Mouse (Mus musculus) G1E-ER4 (cell line): ENCODE results near the gene Map3k9. TPM values are rescaled to one million over a fixed set of nuclear protein-coding genes. Genes with fewer than 3 reads are reported as not detected.

Experiments
- GATA1 ChIP-seq: IDR thresholded peaks from one replicate; pipeline ENCODE4 v1.8.0; 2012; ENCODE audit warnings: low read length, inconsistent platforms
- polyA plus RNA-seq: library from polyadenylated mRNA; stranded (reverse); fragments of >175 nt; gene quantifications from 2 replicates; pipeline ENCODE4 v1.2.3, GENCODE M21; 2012

Map3k9 gene
- polyA plus RNA-seq, 1 experiment, result not detected

DNA sequence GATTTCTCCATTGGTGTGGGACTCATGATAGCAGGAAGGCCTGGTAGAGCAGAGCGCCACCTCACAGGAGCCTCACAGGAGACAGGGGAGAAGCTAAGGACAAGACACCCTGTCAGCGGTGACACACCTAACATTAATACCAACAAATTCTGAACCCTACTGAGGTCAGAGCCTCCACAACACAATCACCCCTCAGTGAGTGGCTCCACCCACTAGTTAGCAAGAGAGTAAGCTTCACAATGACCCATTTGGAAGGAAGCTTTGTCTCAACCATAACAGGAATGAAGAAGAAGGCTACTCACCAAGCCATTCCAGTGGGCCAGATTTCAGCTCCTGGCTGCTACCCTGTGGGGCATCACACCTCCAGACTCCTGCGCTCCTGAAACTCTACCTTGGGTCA is 22.0 kb upstream of the Map3k9 start:
- TF ChIP-seq GATA1, result no peak

DNA sequence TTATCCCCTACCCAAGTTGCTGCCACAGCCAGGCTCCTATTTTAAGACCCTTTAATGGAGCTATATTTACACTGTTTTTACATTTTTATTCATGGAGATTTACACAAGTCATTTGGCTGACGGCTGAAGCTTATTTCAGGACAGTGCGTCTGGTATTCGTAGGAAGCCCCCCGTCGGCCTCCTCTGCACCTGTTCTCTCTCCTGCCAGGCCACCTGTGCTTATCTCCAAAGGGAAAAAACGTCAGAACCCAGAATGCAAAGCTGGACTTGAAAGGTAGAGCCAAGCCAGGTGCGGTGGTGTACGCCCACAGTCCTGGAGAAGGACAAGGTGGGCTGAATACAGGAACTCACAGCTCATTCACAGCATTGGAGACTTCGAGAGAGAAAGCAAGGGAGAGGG is 20.2 kb upstream of the Map3k9 start:
- TF ChIP-seq GATA1, result no peak

DNA sequence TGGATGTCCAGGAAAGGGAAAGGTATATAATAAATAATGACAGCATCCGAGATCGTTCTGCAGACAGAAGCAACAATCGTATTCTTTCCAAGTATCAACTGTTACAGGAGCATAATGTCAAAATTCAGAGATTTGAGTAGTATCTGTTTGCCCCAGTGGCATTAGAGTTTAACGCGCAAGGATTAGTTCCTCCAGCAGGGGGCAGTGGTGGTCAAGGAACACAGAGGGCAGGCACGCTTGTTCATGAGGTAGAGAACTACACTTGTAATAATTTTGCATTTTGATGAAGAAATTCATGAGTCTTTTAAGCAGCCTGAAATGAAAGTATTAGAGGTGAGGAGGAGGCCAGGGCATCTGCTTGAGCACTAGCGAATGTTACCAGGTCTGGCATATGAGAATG is 15.6 kb upstream of the Map3k9 start:
- no peak for TF ChIP-seq GATA1

DNA sequence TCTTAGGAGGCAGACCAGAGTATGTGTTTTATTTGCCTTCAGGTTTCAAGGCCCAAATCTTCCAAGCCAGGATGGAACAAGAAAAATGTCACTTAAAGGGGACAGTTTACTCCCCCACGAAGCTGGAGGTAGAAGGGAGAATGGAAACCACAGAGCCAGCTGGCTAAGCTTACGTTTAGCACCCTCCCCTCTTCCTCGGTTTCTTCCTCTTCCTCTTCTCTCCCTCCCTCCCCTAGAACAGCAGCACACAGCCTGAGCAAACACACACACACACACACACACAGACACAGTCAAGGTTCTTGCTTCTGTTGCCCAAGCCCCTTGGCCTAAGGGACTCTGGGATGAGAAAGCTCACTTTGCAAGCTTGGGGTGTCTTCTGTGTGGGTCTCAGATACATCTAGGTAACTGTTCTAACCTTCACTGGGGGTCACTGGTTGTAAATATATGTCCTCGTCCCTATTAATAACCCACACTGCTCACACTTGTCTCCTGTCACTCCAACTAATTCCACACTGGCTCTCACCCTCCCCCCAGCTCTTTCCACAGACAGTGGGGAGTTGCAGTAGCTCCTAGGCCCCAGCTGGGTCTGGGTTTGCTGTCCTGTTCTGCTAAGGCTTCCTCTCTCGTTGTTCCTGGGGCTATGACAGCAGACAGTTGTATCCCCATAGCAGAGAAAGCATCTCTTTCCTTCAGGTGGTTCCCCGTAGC is 11.7 kb upstream of the Map3k9 start:
- TF ChIP-seq GATA1, result no peak

DNA sequence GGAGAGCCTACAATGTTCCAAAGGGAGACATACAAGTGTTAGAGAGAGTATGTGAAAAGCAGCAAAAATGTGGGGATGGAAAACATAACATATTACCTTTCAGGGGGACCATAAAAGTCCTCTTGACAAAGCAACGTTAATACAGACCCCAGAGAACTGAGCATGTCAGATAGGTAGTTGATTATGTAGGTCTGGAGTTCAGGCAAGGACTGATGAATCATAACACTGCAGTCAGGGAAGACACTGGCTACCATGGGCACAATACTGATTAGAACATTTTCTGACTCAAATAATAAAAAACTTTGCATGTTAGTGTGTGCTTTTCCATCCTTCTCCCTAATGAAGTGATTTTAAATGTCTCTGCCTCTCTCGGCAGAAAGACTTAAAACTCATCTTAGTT is 8.5 kb upstream of the Map3k9 start:
- TF ChIP-seq GATA1, result no peak

DNA sequence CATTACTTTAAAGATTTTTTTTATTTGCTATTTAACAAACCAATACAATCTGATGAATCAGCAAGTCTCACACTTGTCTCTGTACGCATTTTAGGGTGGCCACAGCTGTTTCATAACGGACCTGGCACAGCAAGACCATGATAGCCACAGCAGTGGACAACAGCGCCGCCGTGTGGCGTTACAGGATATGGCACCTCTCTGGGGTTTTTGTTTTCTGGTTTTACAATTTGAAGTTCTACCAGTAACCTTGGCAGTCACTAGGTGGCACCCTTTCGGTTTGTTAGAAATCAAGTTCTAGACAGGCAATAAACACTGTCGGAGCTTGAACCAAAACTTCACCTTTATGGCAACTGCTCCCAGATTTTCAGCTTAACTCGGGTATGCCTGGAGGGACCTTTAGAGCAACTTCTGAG is 7.7 kb upstream of the Map3k9 start:
- TF ChIP-seq GATA1, result no peak

DNA sequence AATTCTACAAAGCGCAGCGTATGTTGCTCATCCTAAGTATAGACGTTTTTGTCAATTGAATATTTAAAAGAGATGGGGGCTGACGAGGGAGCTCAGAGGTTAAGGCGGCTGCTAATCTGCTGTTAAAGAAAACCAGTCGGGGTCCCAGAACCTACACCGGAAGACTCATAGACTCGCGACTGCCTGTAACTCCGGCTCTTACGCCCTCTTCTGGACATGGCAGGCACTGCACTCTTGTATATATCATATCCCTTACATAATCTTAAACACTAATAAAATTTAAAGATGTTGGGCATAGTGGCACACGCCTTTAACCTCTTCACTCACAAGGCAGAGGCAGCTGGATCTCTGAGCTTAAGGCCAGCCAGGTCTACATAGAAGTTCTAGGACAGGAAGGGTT is 6.3 kb upstream of the Map3k9 start:
- no peak for TF ChIP-seq GATA1

DNA sequence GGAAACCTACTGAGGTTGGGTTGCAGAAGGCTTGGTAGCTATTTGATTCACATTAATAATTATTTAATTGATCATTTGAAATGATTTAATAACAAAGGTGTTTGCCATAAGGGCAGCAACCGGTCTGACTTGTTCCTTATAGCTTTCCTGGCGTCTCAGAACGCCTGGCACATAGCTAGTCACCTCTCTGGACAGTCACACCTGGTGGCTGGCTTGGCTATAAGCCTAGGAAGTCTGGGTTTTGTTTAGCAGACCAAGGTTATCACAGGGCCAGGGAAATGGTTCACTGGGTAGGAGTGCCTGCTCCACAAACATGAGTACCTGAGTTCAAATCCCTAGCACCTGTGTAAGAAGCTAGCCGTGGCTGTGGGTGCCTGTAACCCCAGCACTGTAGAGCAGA is 2.3 kb upstream of the Map3k9 start:
- TF ChIP-seq GATA1, result no peak

DNA sequence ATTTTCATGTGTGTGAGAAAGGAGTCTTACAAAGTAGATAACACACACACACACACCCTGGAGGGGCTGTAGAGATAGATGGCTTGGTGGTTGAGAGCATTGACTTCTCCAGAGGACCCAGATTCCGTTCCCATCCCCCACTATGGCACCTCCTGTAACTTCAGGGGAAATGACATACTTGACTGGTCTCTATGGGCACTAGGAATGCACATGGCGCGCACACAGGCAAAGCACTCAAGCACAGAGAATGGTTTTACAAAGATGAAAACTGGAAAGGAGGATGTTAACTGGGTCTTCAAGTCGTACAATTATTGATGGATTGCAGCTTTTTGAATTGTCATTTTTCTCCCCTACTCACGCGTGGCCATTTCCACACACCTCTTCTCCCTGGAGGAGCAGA is 1.6 kb upstream of the Map3k9 start:
- no peak for TF ChIP-seq GATA1

DNA sequence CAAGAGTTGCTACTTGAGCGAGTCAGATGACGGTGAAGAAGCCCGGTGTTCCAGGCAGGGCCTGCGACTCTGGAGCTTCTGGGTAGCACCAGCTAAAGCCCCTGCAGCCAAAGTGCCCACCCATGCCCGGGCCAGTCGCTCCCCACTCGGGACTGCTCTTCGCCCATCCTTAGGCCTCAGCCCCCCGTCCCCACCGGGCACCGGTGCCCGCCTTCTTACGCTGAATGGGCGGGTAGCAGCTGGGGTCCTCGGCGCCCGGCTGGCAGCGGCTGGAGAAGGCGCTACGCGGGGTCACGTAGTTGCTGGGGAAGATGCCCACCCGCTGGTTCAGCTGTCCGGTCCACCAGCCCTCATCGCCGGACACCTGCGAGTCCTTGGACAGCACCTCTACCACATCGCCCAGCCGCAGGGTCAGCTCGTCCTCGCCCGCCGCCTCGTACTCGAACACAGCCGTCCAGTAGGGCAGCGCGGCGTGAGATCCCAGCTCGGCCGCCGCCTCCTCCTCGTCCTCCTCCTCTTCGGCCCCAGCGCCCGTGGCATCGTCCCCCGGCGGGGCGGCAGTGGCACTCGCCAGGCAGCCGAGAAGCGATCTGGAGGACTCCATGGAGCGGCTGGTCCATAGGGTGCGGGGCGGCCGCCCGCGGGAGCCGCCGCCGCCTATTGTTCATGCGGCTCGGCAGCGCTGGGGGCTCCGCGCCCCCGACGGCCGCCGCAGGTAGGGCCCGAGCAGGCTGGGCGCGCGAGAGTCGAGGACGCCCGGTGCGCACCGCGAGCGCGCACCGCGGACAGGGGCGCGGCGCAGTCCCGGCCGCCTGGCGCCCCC is 493 bp downstream of the Map3k9 start:
- TF ChIP-seq GATA1, result no peak

DNA sequence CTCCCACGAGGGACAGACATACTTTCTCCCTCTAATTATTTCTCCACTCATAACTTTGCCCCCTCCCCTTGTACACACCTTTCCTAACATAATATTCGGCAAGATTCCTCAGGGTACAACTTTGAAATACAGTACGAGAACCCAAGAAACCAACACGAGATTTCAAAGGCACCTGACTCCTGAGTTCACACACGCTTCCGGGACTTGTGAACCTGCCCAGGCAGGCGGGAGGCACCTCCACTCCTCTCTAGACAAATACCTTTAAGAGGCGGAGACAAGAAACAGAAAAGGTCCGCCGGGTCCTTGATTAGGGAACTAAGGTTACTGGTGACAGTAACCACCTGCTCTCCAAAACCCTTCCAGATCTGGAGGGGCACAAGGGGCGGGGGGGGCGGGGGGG is 1.1 kb downstream of the Map3k9 start:
- no peak for TF ChIP-seq GATA1

DNA sequence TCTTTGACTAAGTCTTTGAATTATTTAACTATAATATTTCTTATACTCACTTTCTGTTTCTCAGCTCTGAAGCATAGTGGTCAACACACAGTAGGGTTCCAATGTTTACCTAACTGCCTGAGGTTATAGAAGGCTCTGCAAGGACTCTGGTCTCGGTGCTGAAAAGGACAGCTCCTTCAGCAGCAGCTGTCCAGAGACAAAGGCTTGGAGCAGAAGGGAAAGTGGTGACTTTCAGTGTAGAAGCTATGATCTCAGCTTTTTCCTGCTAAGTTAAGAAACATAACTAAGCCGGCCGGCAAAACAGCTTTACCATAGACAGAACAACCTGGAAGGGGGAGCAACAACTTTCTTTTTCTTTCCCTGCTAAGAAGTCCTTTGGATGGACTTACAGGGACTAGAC is 4.8 kb downstream of the Map3k9 start:
- TF ChIP-seq GATA1, result no peak

DNA sequence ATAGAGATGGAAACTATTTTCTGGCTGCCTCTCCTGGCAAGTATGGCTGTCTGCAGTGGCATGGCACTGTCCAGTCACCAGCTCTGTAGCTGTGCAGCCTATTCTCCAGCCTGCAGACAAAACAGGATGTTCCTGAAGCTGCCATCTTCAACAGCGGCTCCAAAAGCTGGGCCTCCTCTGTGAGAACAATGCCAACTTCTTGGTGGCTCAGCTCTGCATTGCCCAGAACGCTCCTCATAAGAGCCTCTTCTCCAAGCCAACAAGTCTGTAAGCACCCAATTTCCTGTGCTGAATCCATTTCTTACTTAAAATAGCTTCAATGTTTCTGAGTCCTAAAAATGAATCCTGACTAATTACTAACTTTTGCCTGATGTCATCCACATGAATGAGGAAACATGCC is 5.3 kb downstream of the Map3k9 start:
- TF ChIP-seq GATA1, result no peak

DNA sequence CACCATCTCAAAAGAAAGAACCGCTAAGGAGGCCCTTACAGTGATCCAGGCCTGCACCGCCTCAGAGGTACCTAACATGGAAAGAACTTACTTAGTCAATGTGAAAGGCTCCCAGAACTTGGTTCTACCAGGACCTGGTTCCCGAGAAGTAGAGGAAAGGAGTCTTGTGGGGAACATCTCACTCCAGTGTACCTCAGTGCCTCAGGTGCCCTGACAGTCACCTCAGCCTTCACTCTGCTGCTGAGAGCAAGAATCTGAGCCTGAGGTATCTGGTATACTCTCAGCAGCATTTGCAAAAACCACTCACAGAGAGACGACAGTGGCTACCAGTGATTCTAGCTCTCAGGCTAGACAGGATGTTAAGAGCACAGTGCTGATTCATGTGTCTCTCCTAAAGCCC is 6.8 kb downstream of the Map3k9 start:
- TF ChIP-seq GATA1, result no peak

DNA sequence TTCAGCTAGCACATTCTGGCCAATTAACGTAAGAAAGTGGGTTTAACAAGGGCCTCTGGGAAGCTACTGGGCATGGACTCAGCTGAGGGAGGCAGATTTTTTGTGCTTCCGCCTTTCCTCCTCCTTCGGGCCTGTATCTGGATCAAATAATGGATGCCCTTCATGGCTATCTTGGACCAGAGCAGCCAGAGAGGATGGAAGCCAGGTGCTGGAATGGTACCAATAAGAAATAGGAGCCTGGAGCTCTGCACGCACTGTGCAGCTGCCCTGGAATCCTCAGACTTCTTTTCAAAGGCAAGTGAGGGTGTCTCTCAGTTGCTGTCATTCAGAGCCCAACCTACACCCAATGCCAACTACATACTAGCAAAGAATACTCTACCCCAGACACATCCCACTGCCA is 11.5 kb downstream of the Map3k9 start:
- TF ChIP-seq GATA1, result no peak

DNA sequence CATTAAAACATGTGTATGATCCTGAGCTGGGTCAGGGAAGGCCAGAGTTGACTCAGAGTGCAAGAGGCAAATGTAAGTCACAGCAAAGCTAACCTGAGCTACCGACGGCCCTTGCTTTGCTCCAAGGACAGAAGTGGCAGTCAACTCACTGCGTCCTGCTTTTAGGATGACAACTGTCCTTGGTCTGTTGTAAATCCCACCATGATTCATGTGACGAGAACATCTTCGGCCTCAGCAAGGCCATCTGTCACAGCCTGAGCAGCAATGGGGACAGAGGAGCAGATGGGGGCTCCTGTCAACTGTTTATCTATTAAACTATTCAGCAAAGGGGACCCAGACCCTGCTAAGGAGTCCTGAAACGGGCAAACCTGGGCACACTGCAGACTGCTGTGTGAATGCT is 15.6 kb downstream of the Map3k9 start:
- no peak for TF ChIP-seq GATA1

DNA sequence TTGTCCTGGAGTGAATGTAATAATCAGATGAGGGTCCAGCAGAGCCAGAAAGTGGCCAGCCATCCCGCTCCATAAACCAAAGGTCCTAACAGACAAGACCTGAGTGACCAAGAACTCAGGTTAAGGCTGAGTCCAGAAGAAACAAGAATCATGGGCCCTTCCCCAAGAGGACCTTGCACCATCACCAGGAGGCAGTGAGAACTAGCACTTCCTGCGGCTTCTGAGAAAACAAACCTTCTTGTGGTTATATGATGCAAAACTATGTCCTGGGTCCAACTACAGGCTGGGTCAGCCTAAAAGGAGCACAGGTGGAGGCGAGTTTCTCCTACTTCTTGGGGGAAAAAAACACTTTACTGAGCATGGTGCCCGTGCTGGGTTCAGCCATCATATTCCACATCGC is 16.6 kb downstream of the Map3k9 start:
- no peak for TF ChIP-seq GATA1

DNA sequence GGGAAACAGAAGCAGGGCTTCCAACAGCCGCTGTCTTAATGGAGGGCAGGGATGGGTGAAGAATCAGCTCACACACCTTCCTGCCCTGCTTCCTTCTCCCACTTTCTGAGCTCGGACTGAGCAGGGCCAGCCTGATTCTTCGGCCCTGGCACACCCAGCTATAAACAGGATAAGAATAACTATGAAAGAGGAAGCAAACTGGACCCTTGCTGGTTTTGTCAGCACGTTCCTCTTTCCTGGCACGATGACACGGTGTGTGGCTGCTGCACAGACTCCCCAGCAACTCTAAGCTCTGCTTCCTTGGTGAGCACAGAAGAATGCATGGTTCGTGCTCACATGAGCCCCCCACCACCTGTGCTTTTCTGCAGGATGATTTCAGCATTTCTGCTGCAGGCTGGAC is 26.3 kb downstream of the Map3k9 start:
- TF ChIP-seq GATA1, result no peak
